Mouse (Mus musculus) cerebellum, postnatal 36 days (tissue): ENCODE measurements around the gene Dpp4.
A peak's percentile ranks its signal among the peaks of the same experiment; 100 is the strongest.

Experiments used
- DNase-seq, 2 experiments: peaks; one replicate each; pipeline ENCODE4 v3.0.0; 2021 to 2022; ENCODE audit warnings: mixed read lengths in 2 of 2

Dpp4 gene

DNA sequence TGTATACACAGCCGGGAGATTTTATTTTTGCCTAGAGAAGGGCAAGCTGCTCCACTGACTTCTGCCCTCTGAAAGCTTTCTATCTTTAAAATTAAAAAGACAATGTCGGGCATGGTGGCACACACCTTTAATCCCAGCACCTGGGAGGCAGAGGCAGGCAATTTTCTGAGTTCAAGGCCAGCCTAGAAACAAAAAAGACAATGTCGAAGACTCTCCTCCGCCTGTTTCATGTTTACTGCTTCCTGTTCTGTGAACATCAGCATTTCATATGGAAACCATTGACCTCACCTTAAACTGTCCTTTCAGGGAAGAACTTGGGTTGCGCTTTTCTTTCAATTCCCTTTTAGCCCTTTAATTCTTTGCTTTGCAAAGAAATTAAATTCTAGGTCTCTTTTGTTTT lies 3.8 kb downstream of the Dpp4 start:
- no peak for DNase-seq

GRCm38 (mm10) chr2:62403556-62404135 lies 8.4 kb downstream of the Dpp4 start:
- no peak for DNase-seq

DNA sequence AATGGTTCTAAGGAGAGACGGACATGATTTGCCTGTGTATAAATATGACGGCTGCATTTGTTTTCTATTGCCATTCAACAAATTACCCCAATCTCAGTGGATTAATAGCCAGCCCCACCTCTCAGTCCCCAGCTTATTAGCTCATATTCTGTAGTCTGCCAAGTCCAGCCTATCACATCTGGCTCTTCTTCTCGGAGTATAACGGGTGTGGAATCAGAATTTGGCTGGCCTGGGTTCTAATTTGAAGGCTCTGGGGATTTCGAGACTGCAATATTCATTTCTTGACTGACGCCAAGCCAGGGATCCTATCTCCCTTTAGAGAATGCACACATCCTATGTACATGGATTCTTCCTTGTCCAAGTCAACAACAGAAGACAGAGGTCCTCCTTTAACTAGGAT lies 11.0 kb downstream of the Dpp4 start:
- DNase-seq = no peak

GRCm38 (mm10) chr2:62399832-62400231 lies 12.2 kb downstream of the Dpp4 start:
- DNase-seq = no peak

DNA sequence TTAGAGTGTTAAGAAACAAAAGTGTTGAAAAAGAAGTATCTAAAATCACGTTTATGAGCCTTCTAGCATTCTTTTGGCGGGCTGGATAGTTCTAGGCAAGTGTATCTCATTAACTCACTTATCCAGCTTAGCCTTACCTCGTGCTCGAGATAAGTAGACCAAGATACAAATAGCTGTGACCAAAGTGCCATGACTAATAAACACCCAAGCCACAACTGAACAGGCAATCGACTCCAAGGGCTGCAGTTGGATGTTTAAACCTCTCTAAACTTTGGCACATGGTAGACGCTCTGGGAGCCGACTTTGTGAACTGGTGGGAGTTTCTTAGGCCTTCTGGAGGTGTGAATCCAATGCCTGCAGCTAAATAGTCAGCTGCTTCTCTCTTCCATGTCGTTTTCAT lies 12.7 kb downstream of the Dpp4 start:
- no peak for DNase-seq

- no peak for DNase-seq
Observed at GRCm38 (mm10) chr2:62398115-62398875, 13.7 kb downstream of the Dpp4 start.

DNA sequence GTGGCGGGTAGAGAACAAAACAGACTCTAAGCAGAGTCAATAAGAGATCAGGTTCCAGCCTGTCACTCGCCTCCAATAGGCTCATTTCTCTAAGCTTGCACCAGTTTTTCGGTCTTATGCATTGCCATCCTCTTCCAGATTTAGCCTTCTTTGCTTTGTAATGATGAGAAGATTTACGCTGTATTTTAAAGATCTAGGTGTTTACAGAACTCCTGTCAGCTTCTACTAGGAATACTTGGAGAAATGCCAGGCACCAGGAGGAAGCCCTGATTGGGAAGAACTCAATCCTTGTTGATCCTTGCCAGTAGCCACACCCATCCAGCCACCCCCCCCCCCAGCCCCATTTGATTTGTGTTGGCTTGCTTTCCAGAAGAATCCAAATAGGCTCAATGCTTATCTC lies 14.4 kb downstream of the Dpp4 start:
- DNase-seq = no peak

- DNase-seq = no peak
Observed at GRCm38 (mm10) chr2:62396799-62397198, 15.2 kb downstream of the Dpp4 start.

DNA sequence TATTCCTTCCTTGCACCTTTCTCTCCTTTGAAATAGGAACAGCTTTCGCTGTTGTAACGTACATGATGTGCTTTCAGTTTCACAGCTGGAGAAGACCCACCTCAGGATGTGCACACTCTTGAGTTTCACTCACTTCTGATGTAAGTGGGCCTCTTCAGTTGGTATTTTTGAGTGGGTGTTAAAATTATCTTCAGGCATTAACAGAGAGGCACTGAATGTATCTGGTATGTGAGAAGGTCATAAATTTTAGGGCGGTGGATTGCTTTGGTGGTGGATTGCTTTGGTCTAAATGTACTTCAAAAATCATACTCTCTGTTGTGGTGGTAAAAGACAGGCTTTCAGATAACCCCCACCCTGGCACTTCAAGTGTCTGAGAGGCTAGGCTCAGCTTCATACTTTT lies 17.2 kb downstream of the Dpp4 start:
- no peak for DNase-seq

GRCm38 (mm10) chr2:62392098-62392497 lies 19.9 kb downstream of the Dpp4 start:
- no peak for DNase-seq

DNA sequence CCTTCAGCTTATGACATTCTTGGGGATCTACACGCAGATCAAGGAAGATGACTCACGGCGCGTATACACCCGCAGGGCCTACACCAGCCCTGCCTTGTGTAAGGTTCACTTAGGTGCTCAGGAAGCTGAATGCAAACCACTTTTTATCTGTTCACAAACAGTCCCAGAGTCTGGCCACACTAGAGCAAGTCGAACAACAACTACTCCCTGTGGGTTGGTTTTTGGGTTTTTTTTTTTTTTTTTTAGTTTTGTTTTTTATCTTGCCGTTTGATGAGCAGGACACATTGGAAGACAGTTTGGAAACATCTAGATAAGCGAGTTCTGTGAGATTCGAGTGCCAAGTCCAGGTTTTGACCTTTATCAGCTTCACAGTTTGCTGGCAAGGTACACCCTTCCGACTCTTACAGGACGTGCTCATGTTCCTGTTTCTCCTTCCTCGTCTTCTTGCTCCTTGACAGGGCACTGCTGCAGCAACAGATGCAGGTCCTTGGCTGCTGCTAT lies 21.0 kb downstream of the Dpp4 start:
- no peak for DNase-seq

DNA sequence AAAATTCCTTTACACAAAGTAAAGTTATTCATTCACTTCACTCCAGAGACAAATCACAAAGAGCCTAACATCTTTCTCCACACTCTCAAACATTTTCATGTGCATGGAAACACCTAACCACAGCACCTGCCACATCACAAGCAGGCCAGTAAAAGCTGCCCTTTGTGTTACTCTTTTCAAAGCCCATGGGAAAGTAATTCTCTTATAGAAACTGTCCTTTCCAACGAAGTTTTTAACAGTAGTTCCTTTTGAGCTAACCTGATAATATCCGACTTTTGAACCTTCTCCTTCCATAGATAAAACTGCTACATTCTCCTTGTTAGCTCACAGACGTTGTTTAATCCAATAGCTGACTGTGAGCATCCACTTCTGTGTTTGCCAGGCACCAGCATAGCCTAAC lies 21.7 kb downstream of the Dpp4 start:
- DNase-seq = no peak

DNA sequence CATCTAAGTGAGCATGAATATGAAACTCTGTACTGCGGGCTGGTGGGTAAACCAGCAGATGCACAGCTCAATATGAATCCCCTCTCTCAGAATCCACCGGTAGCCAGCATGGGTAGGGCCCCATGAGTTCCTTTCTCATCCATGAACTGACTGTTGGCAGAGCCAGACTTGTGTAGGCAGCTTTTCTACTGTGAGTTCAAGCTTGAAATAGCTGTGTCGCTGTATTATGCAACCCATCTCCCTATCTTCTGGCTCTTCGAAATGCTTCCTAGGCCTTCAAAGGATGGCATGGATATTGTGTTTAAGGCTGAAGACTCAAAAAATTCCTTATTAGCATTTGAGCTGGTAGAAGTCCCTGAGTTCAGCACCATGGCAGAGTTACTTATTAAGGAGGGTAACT lies 23.2 kb downstream of the Dpp4 start:
- no peak for DNase-seq

GRCm38 (mm10) chr2:62383196-62383595 lies 28.8 kb downstream of the Dpp4 start:
- no peak for DNase-seq

DNA sequence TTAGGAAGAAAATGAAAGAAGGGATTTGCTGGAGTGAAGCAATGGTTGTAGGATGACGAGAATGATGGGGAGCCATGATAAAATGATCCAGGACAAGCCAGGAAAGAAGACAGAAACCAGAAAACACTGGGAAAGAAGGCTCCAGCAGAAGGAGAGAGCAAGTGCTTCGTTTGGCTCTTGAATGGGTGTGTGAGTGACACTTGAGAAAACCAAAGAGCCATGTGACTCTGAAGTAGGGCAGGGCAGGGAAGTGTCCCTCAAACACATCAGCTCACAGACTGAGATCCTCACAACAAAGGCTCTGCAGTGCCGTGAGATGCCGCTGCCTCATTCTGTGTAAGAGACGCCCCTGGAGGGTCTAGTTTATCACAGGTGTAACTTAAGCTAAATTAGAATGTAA lies 29.6 kb downstream of the Dpp4 start:
- no peak for DNase-seq

DNA sequence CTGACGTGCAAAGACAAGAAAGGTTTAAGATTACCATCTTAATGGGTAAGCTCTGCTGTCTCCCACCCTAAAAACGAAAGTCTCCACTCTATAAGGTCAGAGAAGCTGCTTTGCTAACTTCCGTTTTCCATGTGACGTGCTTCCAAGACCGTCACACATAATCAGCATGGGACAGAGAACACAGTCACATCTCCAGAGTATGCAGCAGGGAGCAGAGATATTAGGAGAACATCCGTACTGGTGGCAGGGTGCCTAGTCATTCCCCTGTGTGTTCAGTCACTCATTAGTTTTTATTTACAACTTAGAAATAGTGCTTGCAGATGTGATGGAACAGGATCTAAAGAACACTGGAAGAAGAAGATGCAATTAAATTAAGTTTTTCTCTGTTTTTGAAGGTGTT lies 30.3 kb downstream of the Dpp4 start:
- no peak for DNase-seq

GRCm38 (mm10) chr2:62373692-62374091 lies 38.3 kb downstream of the Dpp4 start:
- no peak for DNase-seq

GRCm38 (mm10) chr2:62370048-62370447 lies 42.0 kb downstream of the Dpp4 start:
- no peak for DNase-seq

DNA sequence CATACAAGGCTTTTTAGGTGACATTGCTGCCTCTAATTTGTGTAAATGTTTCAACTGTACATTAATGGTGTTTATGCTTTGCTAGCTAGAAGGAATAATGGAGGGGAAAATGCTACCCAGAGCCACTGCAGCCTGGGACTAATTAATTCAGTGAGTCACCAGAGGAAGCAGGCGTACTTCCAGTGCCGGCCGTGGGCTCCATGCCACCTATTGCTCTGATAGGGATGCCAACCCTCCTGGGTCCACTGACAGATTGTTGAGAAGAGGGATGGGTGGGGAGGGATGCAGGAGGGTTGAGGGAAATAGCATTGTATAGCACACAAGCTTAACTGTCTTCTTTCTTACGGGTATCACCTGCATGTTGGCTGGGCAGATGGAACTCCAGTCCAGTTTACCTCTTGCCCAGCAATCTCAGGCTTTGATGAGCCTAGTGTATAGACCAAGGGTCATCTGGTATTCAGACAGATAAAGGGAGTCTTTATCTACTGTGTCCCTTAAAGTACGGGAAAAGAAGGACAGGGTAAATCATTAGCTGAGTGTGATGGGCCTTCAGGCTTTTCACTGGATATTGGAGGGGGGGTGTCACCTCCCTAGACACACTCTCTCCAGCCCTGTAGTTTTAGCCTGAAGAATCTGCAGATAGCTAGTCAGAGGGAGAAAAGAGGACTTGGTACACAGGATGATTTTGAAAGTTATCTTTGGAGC lies 43.5 kb downstream of the Dpp4 start:
- DNase-seq = peak; percentile 31 to 37

GRCm38 (mm10) chr2:62363606-62364005 lies 48.4 kb downstream of the Dpp4 start:
- no peak for DNase-seq

DNA sequence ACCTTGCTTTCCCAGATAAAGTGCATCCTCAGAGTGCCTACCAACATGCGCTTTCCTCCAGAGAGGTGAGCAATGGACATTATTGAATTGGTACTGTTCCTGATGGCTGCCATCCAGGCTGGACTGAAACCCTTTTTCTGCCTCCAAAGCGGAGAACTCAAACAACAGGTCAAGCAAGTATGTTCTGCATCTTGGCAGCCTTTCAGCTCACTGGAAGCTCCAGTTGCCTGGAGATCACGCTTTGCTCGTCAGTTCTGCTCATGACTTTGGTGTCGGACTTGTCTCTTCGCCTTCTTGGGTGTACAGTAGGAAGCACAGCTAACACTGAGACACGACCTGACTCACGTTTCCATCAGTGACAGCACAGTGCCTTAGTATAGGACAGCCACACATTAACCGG lies 49.8 kb downstream of the Dpp4 start:
- no peak for DNase-seq

- DNase-seq = no peak
Observed at GRCm38 (mm10) chr2:62361514-62361913, 50.5 kb downstream of the Dpp4 start.

DNA sequence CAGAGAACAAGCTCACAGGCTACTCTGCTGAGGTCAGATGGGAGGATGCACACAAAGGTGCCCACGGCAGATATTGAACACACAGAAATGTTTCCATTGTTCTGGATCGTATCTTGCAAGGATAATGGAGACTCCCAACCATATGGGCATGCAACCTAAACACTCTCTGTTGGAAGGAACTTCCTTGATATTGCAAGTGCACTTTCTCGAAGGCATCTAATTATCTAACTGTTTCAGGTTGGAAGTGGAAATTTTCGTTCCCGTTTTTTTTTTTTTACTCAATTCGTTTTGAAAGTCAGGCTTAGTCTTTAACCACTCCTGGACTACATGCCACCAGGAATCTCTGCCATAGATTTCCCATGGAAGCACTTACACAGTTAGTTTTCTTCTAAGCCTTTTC lies 51.2 kb downstream of the Dpp4 start:
- DNase-seq = no peak

DNA sequence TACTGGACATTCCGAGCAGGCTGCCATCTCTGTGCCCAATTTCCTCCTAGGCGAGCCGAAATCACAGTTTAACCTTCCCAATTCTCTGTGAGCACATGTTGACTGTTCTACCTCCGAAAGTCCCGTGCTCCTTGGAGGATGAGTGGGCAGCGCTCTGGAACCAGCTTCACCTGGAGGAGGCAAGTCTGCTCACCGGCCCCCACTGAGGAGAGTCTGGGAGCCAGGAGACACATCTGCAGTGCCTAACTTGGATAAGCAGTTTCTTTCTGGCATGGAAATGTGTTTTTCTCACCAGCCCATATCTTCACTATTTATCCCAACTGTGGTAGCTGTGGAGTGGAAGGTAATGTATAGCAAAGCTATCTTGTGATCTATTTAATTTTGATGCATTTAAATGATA lies 54.8 kb downstream of the Dpp4 start:
- no peak for DNase-seq
